Mouse (Mus musculus) embryonic facial prominence, embryonic 12.5 days (tissue): ENCODE measurements around the gene Zbtb32. TPM values are rescaled to one million over a fixed set of nuclear protein-coding genes. Genes with fewer than 3 reads are reported as not detected.

ENCODE experiments used
- ATAC-seq: fragments of 200-750 bp; cut with Nextera tagmentation; 2 replicates; pipeline ENCODE4 v1.8.0; 2017; ENCODE audit not compliant: insufficient number of reproducible peaks, insufficient read depth, low FRiP score, low TSS enrichment
- H3K27ac ChIP-seq: fragments of 300-500 bp; sonication (generic); 2 replicates; pipeline ENCODE4 v1.5.1; 2016; ENCODE audit warnings: mild to moderate bottlenecking
- H3K27me3 ChIP-seq: fragments of 300-500 bp; sonication (generic); 2 replicates; pipeline ENCODE4 v1.6.1; 2016; ENCODE audit warnings: mild to moderate bottlenecking, moderate library complexity
- H3K36me3 ChIP-seq: fragments of 300-500 bp; sonication (generic); 2 replicates; pipeline ENCODE4 v1.6.1; 2016; ENCODE audit warnings: mild to moderate bottlenecking
- H3K4me1 ChIP-seq: fragments of 300-500 bp; sonication (generic); 2 replicates; pipeline ENCODE4 v1.6.1; 2016
- H3K4me2 ChIP-seq: fragments of 300-500 bp; sonication (generic); replicated peaks from 2 replicates; pipeline ENCODE4 v1.6.1; 2016; ENCODE audit warnings: mild to moderate bottlenecking, moderate library complexity
- H3K4me3 ChIP-seq: fragments of 300-500 bp; sonication (generic); 2 replicates; pipeline ENCODE4 v1.5.1; 2016; ENCODE audit warnings: mild to moderate bottlenecking
- H3K9ac ChIP-seq: fragments of 300-500 bp; sonication (generic); 2 replicates; pipeline ENCODE4 v1.6.1; 2016; ENCODE audit warnings: mild to moderate bottlenecking, moderate library complexity
- H3K9me3 ChIP-seq: fragments of 300-500 bp; sonication (generic); 2 replicates; pipeline ENCODE4 v1.6.1; 2016; ENCODE audit warnings: mild to moderate bottlenecking, moderate library complexity
- WGBS: fragments of 180-500 bp; shearing (Covaris S2); methylation state at CpG from one replicate; pipeline ENCODE4 v1.1.7; 2016; 5-methylcytosine and 5-hydroxymethylcytosine counted together
- polyA plus RNA-seq: library from polyadenylated mRNA; unstranded; fragments of >200 nt; fragmentation: Nextera tagmentation; extraction: Ambion mirVana; gene quantifications from 2 replicates; pipeline ENCODE4 v1.2.1, GENCODE M21; 2016

Gene Zbtb32
- polyA plus RNA-seq, 1 experiment from 2014 or later = 0.17 TPM

GRCm38 (mm10) chr7:30599933-30600353, 1.2 kb upstream of the Zbtb32 start:
- H3K4me2 ChIP-seq = no peak overlapping the region
- no peaks in the 10 kb centered on the region for H3K4me1 ChIP-seq
- no peak overlapping the region for H3K9ac ChIP-seq
- H3K9me3 ChIP-seq = 0 out of 2 replicates have a peak, but pooled peaks cover 2% of the 10 kb centered on the region
- no peaks in the 10 kb centered on the region for H3K27me3 ChIP-seq
- peak; percentile 90 for ATAC-seq
- no peak overlapping the region for H3K4me3 ChIP-seq
- WGBS = 4% methylated on average over 16 of the region's 16 CpGs
- H3K36me3 ChIP-seq = no peaks in the 10 kb centered on the region
- H3K27ac ChIP-seq = no peak overlapping the region

- H3K4me2 ChIP-seq = no peak overlapping the region
- H3K4me3 ChIP-seq = no peak overlapping the region
- H3K4me1 ChIP-seq = no peaks in the 10 kb centered on the region
- H3K36me3 ChIP-seq = no peaks in the 10 kb centered on the region
- no peak overlapping the region for H3K9ac ChIP-seq
- no peak overlapping the region for H3K27ac ChIP-seq
- 68% methylated on average over 5 of the region's 5 CpGs for WGBS
- H3K9me3 ChIP-seq = 0 out of 2 replicates have a peak, but pooled peaks cover 2% of the 10 kb centered on the region
- ATAC-seq = no peak
- no peaks in the 10 kb centered on the region for H3K27me3 ChIP-seq
Measured at GRCm38 (mm10) chr7:30596811-30597210, 1.9 kb downstream of the Zbtb32 start.

- ATAC-seq = no peak
- Histone ChIP-seq H3K9ac (no peak overlapping the region), H3K36me3 (no peaks in the 10 kb centered on the region), H3K27ac (no peak overlapping the region), H3K4me2 (no peak overlapping the region), H3K4me1 (no peaks in the 10 kb centered on the region), H3K4me3 (no peak overlapping the region), H3K27me3 (no peaks in the 10 kb centered on the region), H3K9me3 (0 out of 2 replicates have a peak, but pooled peaks cover 2% of the 10 kb centered on the region)
- 78% methylated on average over 5 of the region's 5 CpGs for WGBS
Measured at GRCm38 (mm10) chr7:30596093-30596492, 2.6 kb downstream of the Zbtb32 start.

- no peak overlapping the region for H3K4me2 ChIP-seq
- no peak overlapping the region for H3K27ac ChIP-seq
- H3K36me3 ChIP-seq = no peaks in the 10 kb centered on the region
- 0 out of 2 replicates have a peak, but pooled peaks cover 2% of the 10 kb centered on the region for H3K9me3 ChIP-seq
- H3K9ac ChIP-seq = no peak overlapping the region
- no peaks in the 10 kb centered on the region for H3K27me3 ChIP-seq
- H3K4me1 ChIP-seq = peaks cover 7% of the 10 kb centered on the region
- ATAC-seq = no peak
- WGBS = 78% methylated on average over 3 of the region's 4 CpGs
- no peak overlapping the region for H3K4me3 ChIP-seq
Measured at GRCm38 (mm10) chr7:30594510-30595024, 4.1 kb downstream of the Zbtb32 start.

GRCm38 (mm10) chr7:30593579-30594509, 4.9 kb downstream of the Zbtb32 start:
- Histone ChIP-seq H3K9me3 (0 out of 2 replicates have a peak, but pooled peaks cover 2% of the 10 kb centered on the region), H3K4me1 (peaks cover 8% of the 10 kb centered on the region), H3K27me3 (no peaks in the 10 kb centered on the region), H3K36me3 (no peaks in the 10 kb centered on the region), H3K27ac (no peak overlapping the region), H3K4me2 (no peak overlapping the region), H3K4me3 (no peak overlapping the region), H3K9ac (no peak overlapping the region)
- no peak for ATAC-seq
- WGBS = 79% methylated on average over 10 of the region's 10 CpGs

GRCm38 (mm10) chr7:30592772-30593423, 5.8 kb downstream of the Zbtb32 start:
- no peak for ATAC-seq
- no peaks in the 10 kb centered on the region for H3K36me3 ChIP-seq
- 55% methylated on average over 5 of the region's 5 CpGs for WGBS
- H3K4me2 ChIP-seq = no peak overlapping the region
- H3K4me3 ChIP-seq = no peak overlapping the region
- H3K27me3 ChIP-seq = no peaks in the 10 kb centered on the region
- no peak overlapping the region for H3K9ac ChIP-seq
- H3K4me1 ChIP-seq = peaks cover 8% of the 10 kb centered on the region
- H3K9me3 ChIP-seq = no peaks in the 10 kb centered on the region
- H3K27ac ChIP-seq = no peak overlapping the region

GRCm38 (mm10) chr7:30591605-30591951, 7.1 kb downstream of the Zbtb32 start:
- peak overlapping the region; percentile 19; the same call in 1 of the 2 replicates for H3K9ac ChIP-seq
- no peak overlapping the region for H3K27ac ChIP-seq
- 45% methylated on average over 4 of the region's 4 CpGs for WGBS

GRCm38 (mm10) chr7:30590927-30591604, 7.6 kb downstream of the Zbtb32 start:
- ATAC-seq = no peak
- 81% methylated on average over 9 of the region's 9 CpGs for WGBS
- no peak overlapping the region for H3K4me2 ChIP-seq
- H3K27ac ChIP-seq = no peak overlapping the region
- no peak overlapping the region for H3K4me3 ChIP-seq
- H3K4me1 ChIP-seq = peaks cover 19% of the 10 kb centered on the region
- H3K9ac ChIP-seq = peak overlapping the region; percentile 19
- H3K27me3 ChIP-seq = no peaks in the 10 kb centered on the region
- no peaks in the 10 kb centered on the region for H3K9me3 ChIP-seq
- H3K36me3 ChIP-seq = peaks cover 8% of the 10 kb centered on the region

More at GRCm38 (mm10) chr7:30591605-30591951, 7.1 kb downstream of the Zbtb32 start:
- Histone ChIP-seq H3K9me3 (no peaks in the 10 kb centered on the region), H3K4me2 (no peak overlapping the region), H3K4me1 (peaks cover 19% of the 10 kb centered on the region), H3K36me3 (peaks cover 2% of the 10 kb centered on the region; the same call in 1 of the 2 replicates), H3K4me3 (no peak overlapping the region), H3K27me3 (no peaks in the 10 kb centered on the region)
- ATAC-seq = no peak

GRCm38 (mm10) chr7:30589435-30590301, 9.0 kb downstream of the Zbtb32 start:
- Histone ChIP-seq H3K4me2 (peak overlapping the region; percentile 83), H3K36me3 (peaks cover 20% of the 10 kb centered on the region), H3K9me3 (no peaks in the 10 kb centered on the region), H3K27me3 (no peaks in the 10 kb centered on the region), H3K27ac (peak overlapping the region; percentile 93), H3K4me1 (peaks cover 19% of the 10 kb centered on the region), H3K9ac (peak overlapping the region; percentile 99), H3K4me3 (peak overlapping the region; percentile 99)
- ATAC-seq = peak; percentile 52
- WGBS = 29% methylated on average over 40 of the region's 40 CpGs

- ATAC-seq = peak; percentile 97
Measured at GRCm38 (mm10) chr7:30588676-30589434, 9.9 kb downstream of the Zbtb32 start, which contains the start of gene Kmt2b. Kmt2b (minus strand) TSS chr7:30588726.

More at GRCm38 (mm10) chr7:30588676-30589434, 9.9 kb downstream of the Zbtb32 start, which contains the start of gene Kmt2b:
- H3K4me1 ChIP-seq = peaks cover 19% of the 10 kb centered on the region
- no peaks in the 10 kb centered on the region for H3K9me3 ChIP-seq
- peak within 1 kb of the TSS; percentile 93 for H3K27ac ChIP-seq
- H3K36me3 ChIP-seq = peaks cover 28% of the 10 kb centered on the region
- no peaks in the 10 kb centered on the region for H3K27me3 ChIP-seq
- H3K9ac ChIP-seq = peak within 1 kb of the TSS; percentile 99
- H3K4me2 ChIP-seq = peak within 1 kb of the TSS; percentile 83
- under 1% methylated on average over 50 of the region's 68 CpGs for WGBS
- H3K4me3 ChIP-seq = peak within 1 kb of the TSS; percentile 99
